Mouse (Mus musculus) heart, postnatal 0 days (tissue): ENCODE data around the gene Lgals9.

ENCODE experiments used
- CTCF ChIP-seq: IDR thresholded peaks from 2 replicates; pipeline ENCODE4 v1.5.1; 2016; ENCODE audit warnings: antibody characterized with exemption, control low read depth, low read depth
- EP300 ChIP-seq: IDR thresholded peaks from 2 replicates; pipeline ENCODE4 v1.6.1; 2016; ENCODE audit warnings: antibody characterized with exemption, low read depth

GRCm38 (mm10) chr11:78982042-78982441 is 2.7 kb downstream of the Lgals9 start:
- TF ChIP-seq CTCF (no peak), EP300 (no peak)
